Mouse (Mus musculus): ENCODE data around the gene Atad1.

- TF ChIP-seq POLR2A (IDR thresholded peaks at IDR 0.05; ENCODE audit: borderline replicate concordance, control insufficient read depth, low read depth, low read length): 0 out of 2 replicates have a peak, but pooled peaks have one; percentile 33
- no peak for TF ChIP-seq CTCF (IDR thresholded peaks at IDR 0.05; ENCODE audit: control insufficient read depth, insufficient read depth, low read length)
Observed at GRCm38 (mm10) chr19:32754188-32755000, 14.8 kb upstream of the Atad1 start.

Data from bone marrow, adult 2 months (tissue).